Mouse (Mus musculus) hindlimb bud, embryonic 11.5 days (tissue): ENCODE results near the gene Gm47289.
A peak's percentile ranks its signal among the peaks of the same experiment; 100 is the strongest.

ENCODE experiments used
- DNase-seq: peaks from one replicate; pipeline ENCODE4 v3.0.0-alpha.2; 2012; ENCODE audit warnings: low read depth, low spot score; ENCODE audit errors: extremely low spot score

Gene Gm47289

DNA sequence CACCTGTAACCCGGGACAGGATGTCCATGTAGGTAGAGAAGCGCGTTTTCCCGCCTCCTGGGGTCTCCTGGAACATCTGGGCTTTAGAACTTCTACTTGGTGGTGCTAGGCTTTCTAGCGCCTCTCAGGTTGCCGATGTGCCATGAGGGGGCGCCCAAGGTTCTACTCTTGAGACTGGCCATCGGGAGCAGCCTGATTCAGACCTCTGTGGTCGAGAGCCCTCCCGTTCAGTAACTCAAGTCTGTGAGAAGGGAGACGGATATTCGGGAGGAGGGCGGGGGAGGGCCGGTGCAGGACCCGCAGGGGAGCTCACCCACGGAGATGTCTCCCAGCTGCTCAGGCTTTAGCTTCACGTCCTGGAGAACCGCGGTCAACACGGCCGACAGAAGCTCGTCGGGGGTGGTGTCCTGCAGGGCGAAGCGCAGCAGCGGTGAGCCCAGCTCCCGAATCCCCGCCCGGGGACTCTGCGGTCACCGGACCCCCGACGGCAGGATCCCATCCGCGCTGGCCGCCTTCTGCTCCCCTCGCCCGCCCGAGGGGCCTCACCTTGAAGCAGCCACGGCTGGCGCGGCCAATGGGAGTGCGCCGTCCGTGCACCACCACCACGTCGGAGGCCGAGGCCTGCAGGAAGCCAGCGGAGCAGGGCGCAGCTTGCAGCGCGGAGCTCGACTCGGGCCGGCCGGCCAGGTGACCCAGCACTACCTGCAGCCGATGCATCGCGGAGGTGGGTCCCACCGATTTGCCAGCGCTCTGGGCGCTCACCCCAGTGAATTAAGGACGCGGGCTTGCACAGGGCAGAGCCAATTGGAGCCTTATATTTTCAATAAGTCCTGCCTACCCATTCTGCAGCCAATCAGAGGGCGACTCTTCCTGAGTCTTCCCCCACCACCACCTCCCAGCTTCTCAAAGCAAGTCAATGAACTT is 2.4 kb upstream of the Gm47289 start, which contains the start of gene Acaa1b:
Gene Acaa1b (minus strand): TSS at position 816 of the 924 bp plus-strand sequence.
- peak; percentile 39 for DNase-seq

DNA sequence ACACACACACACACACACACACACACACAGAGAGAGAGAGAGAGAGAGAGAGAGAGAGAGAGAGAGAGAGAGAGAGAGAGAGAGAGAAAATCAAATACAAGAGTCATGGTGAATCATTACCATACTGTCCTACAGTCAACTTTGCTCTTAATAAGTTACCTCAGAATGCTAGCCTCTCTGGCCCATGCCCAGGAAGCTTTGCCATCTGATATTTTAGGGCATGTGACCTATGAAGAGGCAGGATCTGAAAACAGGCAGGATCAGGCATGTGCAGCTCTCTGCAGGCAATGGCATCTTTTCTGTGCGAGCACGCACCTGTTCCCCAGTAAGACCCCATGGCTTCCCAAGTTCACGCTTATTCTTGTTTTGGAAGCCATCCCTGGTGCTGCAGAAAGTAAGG is 1.7 kb downstream of the Gm47289 start:
- DNase-seq = no peak

DNA sequence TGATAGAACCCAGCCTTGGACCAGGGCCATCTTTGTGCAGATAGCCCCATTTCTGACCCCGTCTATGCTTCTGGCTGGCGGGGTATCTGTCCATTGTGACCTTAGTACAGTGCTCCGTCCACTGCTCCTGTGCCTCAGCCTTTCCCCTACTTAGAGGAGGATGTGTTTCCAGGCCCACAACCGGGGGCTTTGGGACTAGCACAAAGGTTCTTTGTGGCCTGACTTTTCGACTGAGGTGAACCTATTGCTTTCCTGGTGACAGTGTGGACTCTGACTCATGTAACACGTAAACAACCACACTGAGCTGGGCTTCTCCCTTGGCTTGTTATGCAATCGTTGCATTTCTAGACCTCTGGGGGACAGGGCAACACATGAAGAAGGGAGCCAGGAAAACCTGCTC is 5.8 kb downstream of the Gm47289 start:
- DNase-seq = no peak

DNA sequence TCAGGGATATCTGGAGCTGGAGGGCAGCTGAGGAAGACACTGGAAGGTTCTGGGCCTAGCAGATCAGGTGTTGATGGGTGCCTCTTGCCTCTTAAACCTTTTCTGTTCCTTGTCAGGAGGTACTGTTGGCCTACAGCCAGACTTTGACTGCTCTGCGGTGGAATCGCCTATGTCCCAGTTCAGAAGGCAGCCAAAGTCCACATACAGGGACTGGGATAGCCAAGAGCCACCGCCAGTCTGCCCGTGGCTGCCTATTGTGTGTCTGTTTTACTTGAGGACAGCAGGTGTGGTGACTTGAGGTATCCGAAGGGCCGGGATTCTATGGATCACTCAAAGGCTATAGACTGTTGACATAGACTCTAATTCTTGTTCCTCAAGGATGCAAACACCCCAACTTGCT is 6.6 kb downstream of the Gm47289 start:
- DNase-seq = no peak

GRCm38 (mm10) chr9:119167608-119168007 is 8.6 kb downstream of the Gm47289 start:
- DNase-seq = no peak

- DNase-seq = no peak
These were observed 20.3 kb downstream of the Gm47289 start for GRCm38 (mm10) chr9:119179292-119179691.

- DNase-seq = no peak
These were observed 22.3 kb downstream of the Gm47289 start for GRCm38 (mm10) chr9:119181241-119181728.

DNA sequence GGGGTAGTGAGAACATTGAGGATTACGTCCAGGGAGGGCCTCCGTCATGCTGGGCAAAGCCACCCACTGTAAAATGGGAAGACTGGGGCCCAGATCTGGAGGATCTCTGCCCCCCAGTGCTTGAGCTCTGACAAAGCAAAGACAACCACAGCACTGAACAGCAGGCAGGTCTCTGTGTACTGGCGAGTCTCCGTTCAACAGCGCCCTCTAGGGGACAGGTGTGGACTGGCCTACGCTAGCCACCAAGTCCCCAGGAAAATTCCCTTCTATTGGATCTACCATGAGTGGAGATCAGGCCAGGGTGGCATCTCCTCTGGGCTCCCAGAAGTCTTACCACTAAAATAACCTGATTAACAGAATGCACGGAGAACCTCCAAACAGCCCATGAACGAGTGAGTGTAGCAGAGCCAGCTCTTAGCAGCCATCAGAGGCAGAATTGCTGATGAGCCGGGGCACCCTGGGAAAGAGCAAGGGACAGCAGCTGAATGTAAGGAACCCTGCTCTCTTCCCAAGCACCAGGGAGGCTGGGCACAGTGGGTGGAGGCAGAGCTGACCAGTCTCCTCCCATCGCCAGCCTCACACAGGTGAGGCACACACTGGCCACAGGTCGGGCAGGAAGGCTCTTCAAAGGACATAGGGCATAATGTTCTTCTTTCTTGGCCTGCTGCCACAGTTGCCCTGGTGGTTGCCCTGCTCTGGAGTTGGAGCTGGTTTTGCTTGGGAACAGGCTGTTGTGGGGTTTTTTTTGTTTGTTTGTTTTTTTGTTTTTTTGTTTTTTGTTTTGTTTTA is 33.4 kb downstream of the Gm47289 start:
- peak; percentile 2 for DNase-seq

GRCm38 (mm10) chr9:119199151-119199861 is 40.3 kb downstream of the Gm47289 start:
- no peak for DNase-seq

DNA sequence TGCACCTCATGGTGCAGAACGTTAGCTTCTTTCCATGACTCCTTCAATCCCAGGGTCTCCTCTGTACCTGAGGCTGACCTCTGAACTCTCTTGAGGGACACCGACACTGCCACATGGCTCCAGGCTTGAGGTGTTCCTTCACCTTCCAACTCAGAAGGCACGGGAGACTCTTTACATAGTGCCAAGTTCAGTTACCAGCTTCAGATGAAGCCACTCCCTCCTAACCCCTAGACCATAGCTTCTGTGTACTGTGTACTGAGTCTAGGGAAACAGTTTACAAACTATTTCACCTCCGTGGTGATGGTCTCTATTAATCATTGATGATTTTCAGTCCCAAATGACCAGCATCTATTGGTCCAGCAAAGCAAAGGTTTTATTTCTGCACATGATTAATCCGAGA is 42.7 kb downstream of the Gm47289 start:
- DNase-seq = no peak

GRCm38 (mm10) chr9:119203617-119204016 is 44.7 kb downstream of the Gm47289 start:
- no peak for DNase-seq

- no peak for DNase-seq
These were observed 46.8 kb downstream of the Gm47289 start for GRCm38 (mm10) chr9:119205756-119206155.

DNA sequence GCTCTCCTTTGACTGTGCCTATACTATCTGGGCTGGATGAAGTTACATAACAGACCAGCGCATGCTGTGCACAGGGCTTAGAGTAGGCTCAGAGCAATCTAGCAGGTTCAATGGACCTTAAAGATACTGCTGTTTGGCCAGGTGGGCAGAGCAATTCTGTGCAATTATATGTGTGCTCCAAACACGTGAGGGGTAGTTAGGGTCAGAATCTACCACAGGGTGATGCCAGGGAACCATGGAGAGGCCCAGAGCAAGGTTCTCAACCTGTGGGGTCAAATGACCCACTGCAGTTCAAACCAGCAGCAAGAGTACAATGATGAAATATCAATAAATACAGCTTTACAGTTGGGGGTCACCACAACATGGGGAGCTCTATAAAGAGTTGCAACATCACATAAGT is 47.7 kb downstream of the Gm47289 start:
- no peak for DNase-seq

- DNase-seq = no peak
These were observed 48.2 kb downstream of the Gm47289 start for GRCm38 (mm10) chr9:119207113-119207512.

GRCm38 (mm10) chr9:119208998-119209397 is 50.0 kb downstream of the Gm47289 start, which contains the start of gene Slc22a13:
Gene Slc22a13 (minus strand): TSS chr9:119209098.
- DNase-seq = no peak
